Mouse (Mus musculus) CH12.LX (cell line): ENCODE results near the gene Cpt1a. TPM values are rescaled to one million over a fixed set of nuclear protein-coding genes. Genes with fewer than 3 reads are reported as not detected.
A peak's percentile ranks its signal among the peaks of the same experiment; 100 is the strongest.

Experiments
- DNase-seq: peaks from one replicate; pipeline ENCODE4 v3.0.0-alpha.2; 2013; ENCODE audit errors: extremely low read depth
- H3K27ac ChIP-seq: 2 replicates; pipeline ENCODE4 v1.5.1; 2012; ENCODE audit warnings: low read depth, mild to moderate bottlenecking, control low read depth, moderate library complexity; ENCODE audit not compliant: insufficient read depth
- H3K27me3 ChIP-seq: replicated peaks from 2 replicates; pipeline ENCODE3; 2012; ENCODE audit warnings: inconsistent platforms
- H3K36me3 ChIP-seq, 2 experiments: replicated peaks in 1 of 2; 2 replicates each; pipeline versions ENCODE3 to v1.6.1; 2012; ENCODE audit warnings: inconsistent platforms in 1 of 2, low read length in 1 of 2, mild to moderate bottlenecking in 1 of 2, mixed read lengths in 1 of 2, moderate library complexity in 1 of 2; ENCODE audit not compliant: control insufficient read depth in 1 of 2, insufficient read depth in 1 of 2
- H3K4me1 ChIP-seq, 2 experiments: 2 replicates each; pipeline ENCODE4 v1.6.1; 2012; ENCODE audit warnings: inconsistent platforms in 1 of 2, moderate library complexity in 1 of 2; ENCODE audit not compliant: insufficient read depth in 2 of 2, control insufficient read depth in 1 of 2
- H3K4me2 ChIP-seq: 2 replicates; pipeline ENCODE4 v1.6.1; 2012; ENCODE audit warnings: low read depth, mild to moderate bottlenecking, control low read depth; ENCODE audit not compliant: poor library complexity, insufficient read depth, severe bottlenecking
- H3K4me3 ChIP-seq, 3 experiments: fragments of 150-350 bp in 1 of 3; sonication (generic) in 1 of 3; replicated peaks in 1 of 3; 2 replicates each; pipeline versions ENCODE3 to v1.5.1; 2011 to 2012; ENCODE audit warnings: low read depth in 2 of 3, low read length in 2 of 3, mild to moderate bottlenecking in 2 of 3, moderate library complexity in 2 of 3, control low read depth in 1 of 3, improper control_type of control experiment in 1 of 3, inconsistent platforms in 1 of 3, mixed read lengths in 1 of 3; ENCODE audit not compliant: poor library complexity in 1 of 3
- H3K79me2 ChIP-seq: replicated peaks from 2 replicates; pipeline ENCODE4 v1.6.1; 2012; ENCODE audit warnings: mild to moderate bottlenecking, moderate library complexity; ENCODE audit not compliant: control insufficient read depth, poor library complexity, insufficient read depth, severe bottlenecking; ENCODE audit errors: extremely low read depth
- H3K9ac ChIP-seq: 2 replicates; pipeline ENCODE4 v1.6.1; 2012; ENCODE audit warnings: low read depth, mild to moderate bottlenecking, control low read depth, moderate library complexity; ENCODE audit not compliant: insufficient read depth
- H3K9me3 ChIP-seq: replicated peaks from 2 replicates; pipeline ENCODE3; 2012; ENCODE audit warnings: low read length, inconsistent platforms, mixed read lengths
- CHD2 ChIP-seq: IDR thresholded peaks from 2 replicates; pipeline ENCODE4 v1.6.1; 2011; ENCODE audit warnings: low read length, improper control_type of control experiment
- CTCF ChIP-seq, 2 experiments: IDR thresholded peaks in 1 of 2; conservative IDR thresholded peaks in 1 of 2; 2 replicates each; pipeline ENCODE4 v1.5.1; 2011 to 2012; ENCODE audit warnings: low read depth in 2 of 2, low read length in 2 of 2, improper control_type of control experiment in 1 of 2, inconsistent platforms in 1 of 2, mild to moderate bottlenecking in 1 of 2, moderate library complexity in 1 of 2
- E2F4 ChIP-seq: IDR thresholded peaks from 2 replicates; pipeline ENCODE4 v1.6.1; 2011; ENCODE audit warnings: low read depth, low read length, improper control_type of control experiment; ENCODE audit not compliant: insufficient replicate concordance
- ELF1 ChIP-seq: IDR thresholded peaks from 2 replicates; pipeline ENCODE4 v1.6.1; 2014; ENCODE audit warnings: low read depth, mild to moderate bottlenecking, inconsistent platforms, low read length, improper control_type of control experiment
- ETS1 ChIP-seq: conservative IDR thresholded peaks from 2 replicates; pipeline ENCODE4 v1.6.1; 2012; ENCODE audit warnings: low read depth, mild to moderate bottlenecking, inconsistent platforms, low read length, improper control_type of control experiment, moderate library complexity
- HCFC1 ChIP-seq: IDR thresholded peaks from 2 replicates; pipeline ENCODE4 v1.6.1; 2012; ENCODE audit warnings: low read depth, mild to moderate bottlenecking, inconsistent platforms, low read length, improper control_type of control experiment
- IRF4 ChIP-seq: IDR thresholded peaks from 2 replicates; pipeline ENCODE4 v1.6.1; 2014; ENCODE audit warnings: low read depth, mild to moderate bottlenecking, inconsistent platforms, low read length, improper control_type of control experiment
- JUN ChIP-seq: IDR thresholded peaks from 2 replicates; pipeline ENCODE4 v1.6.1; 2011; ENCODE audit warnings: low read depth, mild to moderate bottlenecking, low read length, improper control_type of control experiment, moderate library complexity; ENCODE audit not compliant: insufficient read depth
- JUND ChIP-seq: conservative IDR thresholded peaks from 2 replicates; pipeline ENCODE4 v1.6.1; 2011; ENCODE audit warnings: low read depth, low read length, improper control_type of control experiment
- KAT2A ChIP-seq: IDR thresholded peaks from 2 replicates; pipeline ENCODE4 v1.6.1; 2012; ENCODE audit warnings: low read length, improper control_type of control experiment, inconsistent platforms; ENCODE audit not compliant: insufficient replicate concordance
- MAFK ChIP-seq: IDR thresholded peaks from 2 replicates; pipeline ENCODE4 v1.6.1; 2011; ENCODE audit warnings: low read length, improper control_type of control experiment; ENCODE audit not compliant: insufficient replicate concordance
- MAX ChIP-seq: IDR thresholded peaks from 2 replicates; pipeline ENCODE4 v1.6.1; 2011; ENCODE audit warnings: low read length, improper control_type of control experiment
- MAZ ChIP-seq: IDR thresholded peaks from 2 replicates; pipeline ENCODE4 v1.6.1; 2012; ENCODE audit warnings: low read depth, mild to moderate bottlenecking, inconsistent platforms, low read length, improper control_type of control experiment, moderate library complexity
- MEF2A ChIP-seq: IDR thresholded peaks from 2 replicates; pipeline ENCODE4 v1.6.1; 2014; ENCODE audit warnings: low read depth, mild to moderate bottlenecking, inconsistent platforms, low read length, improper control_type of control experiment, borderline replicate concordance
- MXI1 ChIP-seq: IDR thresholded peaks from 2 replicates; pipeline ENCODE4 v1.6.1; 2011; ENCODE audit warnings: mild to moderate bottlenecking, low read depth, low read length, improper control_type of control experiment
- MYC ChIP-seq: IDR thresholded peaks from 2 replicates; pipeline ENCODE4 v1.6.1; 2011; ENCODE audit warnings: low read depth, mild to moderate bottlenecking, improper control_type of control experiment, low read length
- NELFE ChIP-seq: IDR thresholded peaks from 2 replicates; pipeline ENCODE4 v1.6.1; 2011; ENCODE audit warnings: low read depth, low read length, improper control_type of control experiment
- NRF1 ChIP-seq: IDR thresholded peaks from 2 replicates; pipeline ENCODE4 v1.6.1; 2014; ENCODE audit warnings: low read depth, mild to moderate bottlenecking, inconsistent platforms, low read length, improper control_type of control experiment, moderate library complexity
- PAX5 ChIP-seq: IDR thresholded peaks from 2 replicates; pipeline ENCODE4 v1.6.1; 2012; ENCODE audit warnings: low read length, inconsistent platforms, mixed read lengths
- POLR2A ChIP-seq: IDR thresholded peaks from 2 replicates; pipeline ENCODE4 v1.6.1; 2011; ENCODE audit warnings: low read depth, mild to moderate bottlenecking, improper control_type of control experiment, low read length
- RAD21 ChIP-seq: IDR thresholded peaks from 2 replicates; pipeline ENCODE4 v1.6.1; 2011; ENCODE audit warnings: low read depth, mild to moderate bottlenecking, low read length, improper control_type of control experiment, moderate library complexity
- RCOR1 ChIP-seq: conservative IDR thresholded peaks from 2 replicates; pipeline ENCODE4 v1.6.1; 2012; ENCODE audit warnings: low read depth, mild to moderate bottlenecking, inconsistent platforms, low read length, improper control_type of control experiment
- SIN3A ChIP-seq: IDR thresholded peaks from 2 replicates; pipeline ENCODE4 v1.6.1; 2012; ENCODE audit warnings: low read length, improper control_type of control experiment, inconsistent platforms
- TCF12 ChIP-seq: IDR thresholded peaks from 2 replicates; pipeline ENCODE4 v1.6.1; 2014; ENCODE audit warnings: low read depth, mild to moderate bottlenecking, inconsistent platforms, low read length, improper control_type of control experiment
- UBTF ChIP-seq: IDR thresholded peaks from 2 replicates; pipeline ENCODE4 v1.6.1; 2012; ENCODE audit warnings: low read depth, mild to moderate bottlenecking, inconsistent platforms, low read length, improper control_type of control experiment, moderate library complexity
- ZC3H11A ChIP-seq: IDR thresholded peaks from 2 replicates; pipeline ENCODE4 v1.6.1; 2012; ENCODE audit warnings: low read depth, mild to moderate bottlenecking, inconsistent platforms, low read length, improper control_type of control experiment
- ZKSCAN1 ChIP-seq: IDR thresholded peaks from 2 replicates; pipeline ENCODE4 v1.6.1; 2012; ENCODE audit warnings: low read depth, inconsistent platforms, low read length, improper control_type of control experiment, borderline replicate concordance
- ZMIZ1 ChIP-seq: IDR thresholded peaks from 2 replicates; pipeline ENCODE4 v1.6.1; 2012; ENCODE audit warnings: low read depth, mild to moderate bottlenecking, inconsistent platforms, low read length, improper control_type of control experiment
- ZNF384 ChIP-seq: IDR thresholded peaks from 2 replicates; pipeline ENCODE4 v1.6.1; 2012; ENCODE audit warnings: low read depth, low read length, improper control_type of control experiment, inconsistent platforms
- dilution Hi-C: fragments of 300-500 bp; cut with MboI; formaldehyde crosslinking; loops from 2 replicates; pipeline ENCODE4 v1.14.3; 2020; ENCODE audit warnings: low sequenced_read_pairs; ENCODE audit not compliant: extremely low pct_unique_long_range_greater_than_20kb, extremely low pct_ligation_motif_present
- in situ Hi-C: fragments of 300-500 bp; cut with MboI; formaldehyde crosslinking; loops from 3 replicates; pipeline ENCODE4 v1.14.3; 2019; ENCODE audit warnings: low sequenced_read_pairs, low pct_ligation_motif_present, low pct_unique_long_range_greater_than_20kb, mixed read lengths
- polyA plus RNA-seq: library from polyadenylated mRNA; unstranded; fragments of >175 nt; gene quantifications from 2 replicates; pipeline ENCODE4 v1.2.1, GENCODE M21; 2012; ENCODE audit warnings: low read depth; ENCODE audit not compliant: insufficient read length
- total RNA-seq, 2 experiments: library from RNA; depleted of rRNA; stranded (reverse); fragments of 300-350 nt in 1 of 2; fragments of >200 nt in 1 of 2; gene quantifications; 2 replicates each; pipeline ENCODE4 v1.2.3; 2012 to 2014

Gene Cpt1a
- total and polyA plus RNA-seq, 3 experiments = 0.81 to 4.5 (median 2.6) TPM

DNA sequence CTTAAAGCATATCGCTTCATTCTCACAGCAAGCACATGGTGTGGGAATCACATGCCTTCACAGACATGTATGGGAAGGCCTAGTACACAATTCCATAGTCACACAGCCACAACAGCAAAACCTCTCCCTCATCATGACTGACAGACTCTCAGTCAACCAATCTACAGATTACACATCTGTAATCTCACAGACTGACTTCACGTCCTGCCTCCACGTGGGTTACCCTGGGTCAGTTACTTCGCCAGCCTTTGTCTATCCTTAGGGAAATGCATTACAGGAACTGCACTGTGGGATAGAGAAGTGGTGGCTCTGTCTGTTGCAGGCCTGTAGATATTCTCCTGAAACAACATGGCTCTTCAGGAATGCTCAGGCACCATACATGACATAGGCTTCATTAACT, 40.2 kb upstream of the Cpt1a start:
- Histone ChIP-seq H3K4me3 (peak overlapping the region; percentile 92 to 97 (median 95)), H3K9ac (peak overlapping the region; percentile 85), H3K4me2 (peak overlapping the region; percentile 79), H3K4me1 (peaks cover 9 to 28% of the 10 kb centered on the region in 2 experiments), H3K9me3 (no peaks in the 10 kb centered on the region), H3K27ac (no peak overlapping the region), H3K27me3 (no peaks in the 10 kb centered on the region), H3K79me2 (peaks cover 27% of the 10 kb centered on the region), H3K36me3 (peaks cover 50 to 70% of the 10 kb centered on the region in 2 experiments)
- peak; percentile 8 for DNase-seq
- dilution Hi-C loops (no loop called here), in situ Hi-C loops (loop anchor here (5.0 kb wide), 1 partner anchor 90 kb away; no protein-coding TSS in a partner anchor)
- no peak for TF ChIP-seq ZNF384
- 0 out of 2 replicates have a peak, but pooled peaks have one; percentile 23 for TF ChIP-seq MAX

DNA sequence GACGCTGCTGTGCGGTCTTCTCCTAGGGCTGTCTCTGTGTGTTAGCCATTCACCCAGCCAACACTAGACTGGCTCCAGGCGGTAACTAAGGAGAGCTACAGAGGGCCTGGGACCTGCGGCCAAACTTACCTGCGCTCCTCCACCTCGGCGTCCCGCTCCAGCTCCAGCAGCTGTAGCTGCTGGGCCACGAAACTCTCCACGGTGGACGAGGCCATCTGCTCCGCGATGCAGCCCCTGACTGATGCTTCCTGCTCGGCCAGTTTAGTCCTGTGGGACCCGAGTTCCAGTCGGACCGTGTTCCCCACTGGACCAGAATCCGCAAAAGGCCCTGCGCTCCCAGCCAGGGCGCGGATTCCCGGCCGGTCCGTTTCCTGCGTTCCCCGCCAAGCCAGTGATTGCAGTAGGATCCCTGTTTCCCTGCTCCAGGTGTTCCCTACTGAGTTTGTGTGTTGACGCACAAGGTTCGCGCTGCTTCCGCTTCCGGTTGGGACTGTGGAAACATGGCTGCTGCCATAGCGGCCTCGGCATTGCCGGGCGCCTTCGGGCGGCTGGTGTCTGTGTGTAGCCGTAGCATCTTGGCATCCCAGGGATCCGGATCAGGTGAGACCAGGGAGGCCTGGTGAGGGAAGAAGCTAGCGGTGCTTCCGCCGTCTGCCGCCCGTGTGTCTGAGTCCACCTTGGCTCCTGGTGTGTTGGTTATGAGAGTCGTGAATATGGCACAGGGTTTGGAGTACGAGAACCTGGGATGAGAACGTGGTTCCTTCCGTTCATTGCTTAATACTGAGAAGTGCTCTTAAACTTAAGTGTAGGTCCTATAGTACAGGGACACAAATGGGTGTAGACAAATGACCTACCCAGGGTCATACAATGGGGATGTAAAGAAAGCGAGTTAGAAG, 39.3 kb upstream of the Cpt1a start, which contains the start of the genes Mrpl21 and Ighmbp2:
Mrpl21 (plus strand) TSS at position 330 of the 896 bp plus-strand sequence.
Ighmbp2 (minus strand) TSS at position 446 of the 896 bp plus-strand sequence.
- H3K27me3 ChIP-seq = no peaks in the 10 kb centered on the region
- peak within 1 kb of the TSS; percentile 86 for H3K4me2 ChIP-seq
- peak within 1 kb of the TSS; percentile 5; the same call in 1 of the 2 replicates for H3K27ac ChIP-seq
- H3K4me3 ChIP-seq = peak within 1 kb of the TSS; percentile 92 to 97 (median 95)
- peaks cover 9 to 28% of the 10 kb centered on the region in 2 experiments for H3K4me1 ChIP-seq
- no peaks in the 10 kb centered on the region for H3K9me3 ChIP-seq
- in situ Hi-C loops = loop anchor here (5.0 kb wide), 1 partner anchor 89 kb away; no protein-coding TSS in a partner anchor
- dilution Hi-C loops = no loop called here
- peaks cover 49 to 69% of the 10 kb centered on the region in 2 experiments for H3K36me3 ChIP-seq
- peak; percentile 87 for DNase-seq
- H3K9ac ChIP-seq = peak within 1 kb of the TSS; percentile 85
- peaks cover 27% of the 10 kb centered on the region for H3K79me2 ChIP-seq
- TF ChIP-seq NELFE (peak; percentile 93), JUN (no peak), ZC3H11A (no peak), CHD2 (peak; percentile 41; the same call in 1 of the 2 replicates), RCOR1 (peak; percentile 86; the same call in 1 of the 2 replicates), E2F4 (peak; percentile 66; the same call in 1 of the 2 replicates), MAFK (no peak), UBTF (no peak), ZMIZ1 (peak; percentile 77), MAX (peak; percentile 87; the same call in 1 of the 2 replicates), POLR2A (peak; percentile 87), PAX5 (no peak), CTCF (conservative IDR thresholded peaks at IDR 0.05 in 1 of 2, IDR thresholded peaks at IDR 0.05 in 1 of 2; ENCODE audit: low read depth in 2 of 2, low read length in 2 of 2) (no peak), IRF4 (peak; percentile 68; the same call in 1 of the 2 replicates), HCFC1 (peak; percentile 98), RAD21 (no peak), TCF12 (peak; percentile 89), ZKSCAN1 (no peak), ETS1 (peak; percentile 28; the same call in 1 of the 2 replicates), NRF1 (peak; percentile 60), SIN3A (peak; percentile 91), JUND (no peak), ELF1 (peak; percentile 89), MAZ (0 out of 2 replicates have a peak, but pooled peaks have one; percentile 40), MEF2A (peak; percentile 71), MYC (peak; percentile 65; the same call in 1 of the 2 replicates), KAT2A (peak; percentile 94), MXI1 (peak; percentile 83)
